Mouse (Mus musculus) spleen, postnatal 14 days (tissue): ENCODE results near the gene Zbtb49.

ENCODE experiments used
- DNase-seq, 2 experiments: peaks; one replicate each; pipeline ENCODE4 v3.0.0; 2021 to 2022; ENCODE audit warnings: low spot score in 2 of 2

Gene Zbtb49

DNA sequence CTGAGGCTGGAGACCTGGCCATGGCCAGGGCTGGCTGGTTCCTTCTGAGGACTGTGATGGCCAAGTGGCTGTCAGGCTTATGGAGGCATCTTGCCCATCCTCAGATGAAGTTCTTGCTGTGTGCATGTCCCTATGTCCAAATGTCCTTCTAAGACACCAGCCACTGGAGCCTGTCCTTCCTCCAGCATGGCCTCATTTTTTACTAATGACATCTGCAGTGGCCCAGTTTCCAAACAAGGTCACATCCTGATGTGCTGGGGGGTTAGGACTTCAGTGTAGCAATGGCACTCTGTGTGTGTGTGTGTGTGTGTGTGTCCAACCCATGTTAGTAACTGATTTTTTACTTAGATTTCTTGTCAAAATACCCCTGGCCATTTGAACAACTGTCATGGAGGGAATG, 24.3 kb downstream of the Zbtb49 start:
- no peak for DNase-seq

DNA sequence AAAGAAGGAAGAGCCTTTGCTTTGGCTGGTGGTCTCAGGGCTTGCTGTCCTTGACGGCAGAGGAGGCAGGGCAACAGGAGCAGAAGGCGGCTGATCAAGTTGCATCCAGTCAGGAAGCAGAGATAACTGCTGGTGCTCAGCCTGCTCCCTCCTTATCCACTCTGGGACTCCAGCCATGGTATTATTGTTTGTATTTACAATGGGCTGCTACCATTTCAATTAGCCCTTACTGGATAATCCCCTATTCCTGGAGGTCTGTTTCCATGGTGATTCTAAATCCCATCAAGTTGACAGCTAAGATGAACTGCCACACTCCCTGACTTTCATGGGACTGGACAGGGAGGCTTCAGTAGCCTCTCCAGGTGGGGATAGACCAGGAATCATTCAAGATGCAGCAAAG, 25.3 kb downstream of the Zbtb49 start:
- no peak for DNase-seq

DNA sequence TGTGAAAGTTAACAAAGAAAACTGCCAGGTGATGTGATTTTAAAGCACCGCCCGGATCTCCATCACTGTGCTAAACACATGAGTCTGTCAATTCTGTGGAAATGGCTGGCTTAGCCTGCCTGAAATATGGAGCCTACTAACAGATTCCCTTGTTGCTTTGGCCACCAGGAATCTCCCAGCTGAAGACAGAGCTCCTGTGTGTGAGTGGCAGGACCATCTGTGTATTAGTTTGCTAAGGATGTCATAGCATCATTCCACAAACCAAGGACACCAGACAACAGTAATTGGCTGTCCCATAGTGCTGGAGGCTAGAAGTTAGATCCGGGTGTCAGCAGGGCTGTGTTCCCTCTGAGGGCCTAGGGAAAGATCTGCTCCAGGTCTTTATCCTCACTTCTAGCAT, 29.4 kb downstream of the Zbtb49 start:
- DNase-seq = no peak

DNA sequence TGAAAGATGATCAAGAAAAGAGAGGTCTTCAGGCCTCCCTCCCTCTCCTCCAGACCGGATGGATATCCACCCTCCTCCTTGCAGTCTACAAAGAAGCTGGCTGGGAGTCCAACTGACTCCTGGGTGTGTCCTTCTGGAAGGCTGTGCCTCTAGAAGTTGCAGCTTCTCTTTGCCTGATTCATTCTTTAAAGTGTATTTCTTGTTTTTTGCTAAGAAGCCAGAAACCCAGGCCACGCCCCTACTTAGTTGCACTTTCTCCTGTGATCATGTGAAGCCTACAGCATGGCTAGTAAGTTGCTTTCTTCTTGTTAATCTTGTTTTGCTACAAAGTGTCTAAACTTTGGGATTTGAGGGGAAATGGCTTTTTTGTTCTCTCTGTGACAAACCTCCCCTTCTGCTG, 33.3 kb downstream of the Zbtb49 start:
- DNase-seq = no peak

DNA sequence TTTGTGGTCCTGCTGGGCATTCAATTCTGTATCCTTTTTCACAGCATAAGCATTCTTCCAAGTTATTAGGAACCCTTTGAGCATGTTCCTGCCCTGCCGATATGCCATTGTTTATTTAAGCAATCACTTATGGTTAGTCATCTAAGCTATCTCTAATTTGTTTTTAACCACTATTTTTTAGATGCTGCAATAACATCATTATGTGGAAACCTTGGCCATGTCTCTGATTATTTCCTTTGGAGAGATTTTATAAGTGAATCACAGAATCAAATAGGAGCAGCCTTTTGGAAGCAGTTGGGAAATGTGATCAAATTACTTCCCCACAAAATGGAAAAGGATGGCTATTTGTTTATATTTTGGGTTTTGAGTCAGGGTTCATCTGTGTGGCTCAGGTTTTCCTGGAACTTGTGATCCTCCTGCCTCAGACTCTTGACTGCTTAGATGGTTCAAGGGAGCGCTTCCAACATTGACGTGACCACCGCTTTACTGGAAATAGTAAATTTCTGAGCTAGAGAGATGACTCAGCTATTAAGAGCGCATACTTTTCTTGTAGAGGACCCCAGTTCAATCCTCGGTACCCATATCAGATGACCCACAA, 35.5 kb downstream of the Zbtb49 start:
- no peak for DNase-seq

DNA sequence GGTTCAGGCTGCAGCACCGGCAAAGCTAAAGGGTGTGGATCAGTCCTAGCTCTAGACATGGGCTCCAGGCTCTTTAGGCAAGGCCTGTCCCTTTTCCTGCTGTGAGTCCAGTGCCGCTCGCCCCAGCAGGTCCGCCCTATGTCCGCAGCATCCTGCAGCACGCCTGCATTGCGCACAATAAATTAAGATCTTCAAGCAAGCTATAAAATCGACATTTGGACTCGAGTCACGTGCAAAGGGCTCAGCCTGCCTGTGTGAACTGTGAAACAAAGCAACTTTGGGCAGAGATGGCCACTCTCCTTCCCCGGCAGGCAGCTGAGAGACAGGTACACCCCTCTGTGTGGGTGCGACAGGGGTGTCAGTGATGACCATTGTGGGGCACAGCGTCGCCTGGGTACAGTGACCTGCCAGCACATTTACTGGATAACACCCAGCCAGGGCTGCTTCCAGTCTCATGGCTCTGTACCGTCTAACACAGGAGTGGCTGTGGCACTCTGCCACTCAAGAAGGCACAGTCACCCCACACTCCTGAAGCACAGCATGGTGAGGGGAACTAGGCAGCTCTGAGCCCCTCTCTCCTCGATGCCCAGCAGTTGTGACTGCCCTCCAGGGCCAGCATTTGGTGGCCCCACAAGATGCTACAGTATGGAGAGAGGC, 45.9 kb downstream of the Zbtb49 start:
- no peak for DNase-seq

DNA sequence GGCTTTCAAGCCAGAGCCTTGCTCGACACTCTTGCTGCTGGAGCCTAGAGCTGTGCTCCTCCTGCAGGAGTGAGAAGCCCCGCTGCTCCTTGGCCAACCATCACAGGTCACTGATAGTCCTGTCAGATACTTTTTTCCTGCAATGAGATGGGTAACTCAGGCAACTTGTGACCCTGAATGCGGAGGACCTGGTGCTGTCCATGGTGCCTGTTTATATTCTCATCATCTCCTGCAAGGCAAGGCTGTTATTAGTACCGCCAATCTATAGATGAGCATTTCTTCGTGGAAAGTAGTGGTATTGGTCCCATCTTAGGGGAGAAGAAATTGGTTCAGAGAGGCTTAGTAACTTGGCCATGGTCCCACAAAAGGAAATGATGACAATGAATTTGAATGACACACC, 46.5 kb downstream of the Zbtb49 start:
- no peak for DNase-seq

DNA sequence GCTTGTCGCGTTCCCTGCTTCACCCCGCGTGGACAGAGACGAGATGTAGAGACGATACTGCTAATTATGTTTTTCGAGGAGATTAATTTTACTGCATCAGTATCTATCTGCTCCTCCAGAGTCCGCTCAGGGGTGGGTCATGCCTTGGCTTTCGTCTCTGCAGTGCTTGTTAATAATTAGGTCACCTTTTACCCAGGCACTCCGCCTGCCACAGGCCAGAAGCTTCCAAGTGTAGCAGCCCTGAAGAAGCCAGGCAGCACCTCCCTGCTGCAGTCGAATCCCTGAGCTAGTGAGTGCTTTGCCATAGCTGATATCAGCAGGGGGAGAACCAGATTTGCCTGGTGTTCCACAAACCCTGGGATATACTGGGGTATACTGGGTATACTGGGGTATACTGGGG, 51.8 kb downstream of the Zbtb49 start:
- no peak for DNase-seq

DNA sequence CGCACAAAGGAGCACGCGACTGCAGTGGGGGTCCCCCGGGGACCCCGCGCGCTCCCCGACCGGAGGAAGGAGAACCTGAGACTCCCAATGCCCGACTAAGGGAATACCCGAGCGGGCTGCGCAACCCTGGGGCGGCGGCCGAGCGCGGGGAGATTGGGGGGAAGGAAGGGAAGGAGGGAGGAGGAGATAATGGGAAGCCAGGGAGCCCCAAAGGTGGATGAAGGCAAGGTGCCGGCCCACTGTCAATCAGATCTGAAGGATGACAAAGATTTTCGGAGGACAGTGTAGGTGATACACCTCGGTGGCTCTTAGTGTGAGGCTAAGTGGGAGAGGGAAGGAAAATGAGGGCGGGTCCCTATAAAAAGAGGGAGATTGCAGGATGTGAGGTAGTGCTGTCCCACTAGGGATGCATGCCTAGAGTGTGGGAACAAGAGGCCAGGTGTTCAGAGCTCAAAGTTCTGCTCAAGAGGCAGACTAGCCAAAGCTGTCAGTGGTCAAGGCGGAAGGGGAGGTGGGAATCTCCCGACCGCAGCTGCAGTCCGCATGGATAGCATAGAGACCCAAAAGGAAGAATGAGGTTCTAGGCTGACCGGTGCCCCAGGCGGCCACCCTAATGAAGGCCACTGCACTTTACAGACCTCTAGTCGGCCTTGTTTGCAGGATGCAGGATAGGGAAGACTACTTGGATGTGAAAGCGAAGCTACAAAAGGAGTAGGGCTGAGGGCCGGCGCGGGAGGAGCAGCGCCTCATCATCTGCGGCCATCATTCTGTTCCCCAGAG, 60.4 kb downstream of the Zbtb49 start, which contains the start of gene Nsg1:
Gene Nsg1 (minus strand): TSS at position 274 of the 780 bp plus-strand sequence.
- DNase-seq = no peak

DNA sequence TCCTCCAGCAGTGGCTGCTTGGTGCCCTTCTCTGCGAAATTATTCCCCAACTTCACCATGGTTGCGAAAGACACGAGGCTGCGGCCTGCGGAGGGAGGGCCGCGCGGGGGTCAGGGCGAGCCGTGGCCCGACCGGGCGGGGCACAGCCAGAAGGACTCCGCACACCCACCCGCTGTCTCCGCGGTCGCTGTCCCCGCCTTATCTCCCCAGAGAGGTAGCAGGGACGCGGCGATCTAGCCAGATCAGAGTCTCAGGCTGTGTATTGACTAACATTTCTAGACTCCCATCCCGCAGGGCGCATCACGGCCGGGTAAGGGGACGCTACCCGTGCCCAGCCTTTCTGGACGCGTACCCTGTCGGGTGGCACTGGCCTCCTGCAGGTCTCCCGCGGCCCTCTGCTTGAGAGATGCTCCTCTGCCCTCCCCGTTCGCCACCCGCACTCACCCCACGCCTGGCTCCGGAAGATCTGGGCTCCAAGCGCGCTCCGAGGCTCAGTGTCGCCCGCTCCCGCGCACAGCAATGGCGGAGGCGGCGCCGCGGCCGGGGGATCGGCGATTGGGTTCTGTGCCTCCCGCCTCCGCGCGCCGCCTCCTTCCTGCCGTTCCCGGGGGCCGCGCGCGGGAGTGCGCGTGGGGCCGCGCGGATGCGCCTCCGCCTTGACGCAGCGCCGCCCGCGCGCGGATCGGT, 61.2 kb downstream of the Zbtb49 start:
- DNase-seq = peak in 1 of 2 experiments; percentile 1

DNA sequence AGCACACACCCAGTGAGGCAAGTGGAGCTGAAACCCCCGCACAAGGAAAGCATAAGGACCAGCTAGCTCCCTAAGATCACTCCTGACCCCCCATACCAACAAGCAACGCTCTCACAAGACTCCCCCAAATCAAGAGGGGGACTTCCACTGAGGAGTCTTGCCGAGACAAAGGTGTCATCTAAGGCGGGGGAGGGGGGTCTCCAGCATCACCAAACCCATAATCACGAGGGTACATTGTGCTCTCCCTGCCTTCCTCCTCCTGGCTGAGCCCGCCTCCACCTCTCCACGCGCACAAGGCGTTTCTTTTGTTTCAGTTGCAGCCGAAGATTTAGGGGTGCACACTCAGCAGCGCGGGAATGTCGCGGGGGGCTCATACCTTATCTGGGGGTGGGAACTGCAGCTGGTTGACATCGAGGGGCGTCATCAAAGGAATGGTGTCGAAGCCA, 61.7 kb downstream of the Zbtb49 start:
- DNase-seq = no peak

DNA sequence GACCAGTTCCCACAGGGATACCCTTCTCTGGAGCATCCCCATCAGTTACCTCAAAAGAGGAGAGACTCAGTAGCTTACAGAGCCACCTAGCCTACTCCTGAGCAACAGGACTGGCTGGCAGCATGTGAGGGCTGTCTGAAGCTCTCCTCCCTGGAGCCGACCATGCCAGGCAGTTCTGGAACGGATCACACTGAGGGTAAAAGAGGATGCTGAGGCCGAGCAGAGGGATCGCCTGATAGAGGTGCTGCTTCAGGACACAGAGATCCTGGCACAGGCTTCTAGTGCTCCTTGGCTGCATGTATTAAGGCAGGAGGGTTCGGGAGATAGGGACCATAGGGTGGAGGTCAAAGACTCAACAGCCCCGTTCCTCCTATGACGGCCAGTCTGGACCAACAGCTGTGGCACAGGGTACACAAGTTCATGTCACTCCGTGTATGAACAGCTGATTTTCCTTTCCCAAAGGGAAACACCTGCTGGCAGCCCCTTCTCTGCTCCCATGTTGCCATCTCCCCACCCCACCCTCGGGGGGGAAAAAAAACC, 62.7 kb downstream of the Zbtb49 start:
- no peak for DNase-seq

DNA sequence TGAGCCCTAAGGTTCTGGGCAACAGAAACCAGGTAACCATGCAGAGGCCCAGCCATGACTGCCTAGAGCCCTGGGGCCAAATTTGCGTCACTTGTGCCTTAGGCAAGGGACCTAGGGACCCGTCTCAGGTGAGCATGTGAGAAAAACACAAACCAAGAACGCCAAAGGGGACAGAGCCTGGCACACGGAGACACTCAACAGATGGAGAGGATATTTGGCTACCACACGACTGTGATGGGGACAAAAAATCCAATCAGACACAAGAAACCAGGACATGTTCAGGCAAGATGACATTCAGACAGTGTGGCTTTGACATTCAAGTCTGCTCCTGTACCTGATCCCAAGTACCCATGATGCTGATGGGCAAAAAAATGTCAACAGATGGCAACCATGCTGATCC, 66.6 kb downstream of the Zbtb49 start:
- no peak for DNase-seq

DNA sequence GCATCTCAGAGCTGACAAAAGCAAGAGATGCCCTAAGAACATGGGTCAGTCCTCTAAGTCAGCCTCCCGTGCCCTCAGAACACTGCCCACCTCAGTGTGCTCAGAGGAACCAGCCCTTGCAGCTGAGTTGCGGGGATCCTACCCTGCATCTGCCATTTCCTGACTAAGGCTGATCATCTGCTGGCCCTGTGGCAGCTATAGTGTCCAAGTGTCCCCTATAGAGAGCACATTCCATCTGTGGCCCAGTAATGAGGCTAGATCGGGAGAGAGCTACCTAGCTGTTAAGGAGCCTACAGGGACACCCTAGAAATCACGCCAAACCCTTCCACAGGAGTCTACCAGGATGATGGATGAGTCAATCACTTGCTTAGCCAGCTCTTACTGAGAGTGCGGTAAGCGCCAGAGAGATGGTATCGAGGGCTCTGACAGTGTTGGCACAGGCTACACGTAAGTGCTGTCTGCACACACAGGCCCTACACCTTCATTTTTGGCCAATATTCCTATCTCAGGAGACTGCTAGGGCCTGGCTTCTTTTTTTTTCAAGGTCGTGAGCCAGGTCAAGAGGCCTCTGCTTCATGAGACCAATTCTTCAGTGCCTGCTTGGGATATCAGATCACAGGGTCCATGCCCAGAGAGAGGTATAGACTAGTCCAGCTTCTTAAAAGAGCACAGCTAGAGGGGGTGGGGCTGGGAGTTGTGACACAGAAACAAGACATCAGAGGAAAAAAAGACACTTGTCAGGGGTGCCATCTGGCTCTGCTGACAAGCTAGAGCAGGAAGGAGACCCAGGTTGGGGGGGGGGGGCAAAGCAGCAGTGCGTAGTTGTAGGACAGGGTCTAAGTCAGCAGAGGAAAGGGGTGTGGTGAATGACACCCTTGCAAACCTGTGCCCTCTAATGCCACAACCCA, 67.8 kb downstream of the Zbtb49 start:
- no peak for DNase-seq

DNA sequence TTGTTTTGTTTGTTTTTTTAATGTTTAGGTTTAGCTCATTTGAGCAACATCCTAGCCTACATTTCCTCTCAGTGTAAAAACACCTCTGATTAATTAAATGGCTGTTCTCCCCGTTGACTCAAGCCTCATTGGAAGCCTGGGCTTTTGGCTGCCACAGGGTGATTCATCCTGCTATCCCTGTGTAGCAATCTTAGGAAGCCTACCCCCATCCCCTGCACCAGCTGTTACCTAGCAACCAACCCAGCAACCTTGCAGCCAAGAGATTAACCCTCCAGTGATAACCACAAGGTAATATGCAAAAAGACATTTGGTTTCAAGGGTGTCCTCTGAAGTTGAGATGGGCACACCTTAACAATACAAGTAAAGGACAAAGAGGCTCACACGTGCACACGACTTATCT, 69.0 kb downstream of the Zbtb49 start:
- DNase-seq = no peak

DNA sequence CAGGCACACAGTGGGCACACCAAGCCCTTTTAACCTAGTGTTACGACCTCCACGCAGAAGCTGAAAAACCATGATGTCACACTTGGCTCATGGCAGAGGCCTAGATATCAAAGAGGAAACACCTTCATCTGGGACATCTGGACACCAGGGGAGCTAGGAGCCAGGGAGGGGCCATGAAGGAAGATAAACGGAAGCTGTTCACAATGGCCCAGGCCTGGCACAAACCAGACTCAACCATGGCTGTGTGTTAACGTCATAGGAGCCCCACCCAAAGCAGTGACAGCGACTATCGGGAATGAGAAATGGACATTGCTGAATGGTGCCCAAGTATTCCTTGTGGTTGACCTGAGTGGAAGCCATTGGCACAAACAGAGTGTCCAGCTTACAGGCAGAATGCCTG, 73.7 kb downstream of the Zbtb49 start:
- no peak for DNase-seq

DNA sequence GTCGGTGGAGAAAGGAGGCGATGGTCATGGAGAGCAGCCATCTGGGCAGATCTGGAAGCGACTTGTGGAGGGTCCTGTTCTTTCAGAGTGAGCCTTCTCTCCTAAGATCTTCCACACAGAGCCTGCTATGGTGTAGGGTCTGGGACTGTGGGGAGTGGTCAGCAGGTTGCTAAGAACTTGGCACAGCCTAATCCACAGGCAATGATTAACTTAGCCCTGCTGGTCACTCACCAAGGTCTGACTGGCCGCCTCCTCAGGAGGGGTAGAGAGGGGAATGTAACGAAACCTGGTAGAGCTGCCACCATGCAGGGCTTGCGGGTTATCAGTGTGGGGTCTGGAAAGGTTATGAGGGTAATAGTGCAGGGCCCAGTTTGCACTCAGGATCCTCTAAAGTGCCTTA, 79.4 kb downstream of the Zbtb49 start:
- DNase-seq = no peak
